In genomic region chr6:127524442-127524841, GRCm38 (mm10) we compare ENCODE assay signal across 10 mouse cellular contexts. TPM values are rescaled to one million over a fixed set of nuclear protein-coding genes. Genes with fewer than 3 reads are reported as not detected.
DNase-seq lines count a peak whose midpoint lies in the region; ATAC-seq and TF ChIP-seq lines count a peak whose summit lies in the region.
"Had no signal": no experiment of that assay in that cellular context is flagged by ENCODE, and none has a peak within 500 bp of the region (broad histone marks: within the 10 kb centered on the region; RNA-seq: fewer than 3 reads in every experiment).

No protein-coding gene starts in this region.

- no peaks in the 10 kb centered on the region for H3K9me3 ChIP-seq in embryonic facial prominence, embryonic 10.5 days
- no peaks in the 10 kb centered on the region for H3K9me3 ChIP-seq in midbrain, embryonic 11.5 days (ENCODE audit: control insufficient read depth, low read length)
- H3K9me3 ChIP-seq: embryonic facial prominence, embryonic 12.5 days; lung, embryonic 15.5 days had no signal

- no peak for TF ChIP-seq POLR2A in testis, adult 2 months (IDR thresholded peaks at IDR 0.05; ENCODE audit: control insufficient read depth, low read depth, low read length)

- DNase-seq in gastrocnemius, adult 18-20 months (ENCODE audit: low spot score) = peak; percentile 15
- DNase-seq in gastrocnemius, adult 8-10 months (ENCODE audit: low spot score in 2 of 2) = no peak
- DNase-seq in A20 (ENCODE audit: low read depth, low spot score) = peak; percentile 67
- DNase-seq in adipocyte (ENCODE audit: low spot score) = peak; percentile 59
- peak; percentile 77 for DNase-seq in embryonic facial prominence, embryonic 10.5 days (ENCODE audit: low spot score)
- DNase-seq in layer of hippocampus, adult 9-10 months (ENCODE audit: low spot score) = peak; percentile 17
- DNase-seq in midbrain, embryonic 11.5 days (ENCODE audit: low spot score, missing footprints) = peak; percentile 91

- no peak overlapping the region for H3K9ac ChIP-seq in midbrain, embryonic 11.5 days (ENCODE audit: low read length)
- H3K9ac ChIP-seq: embryonic facial prominence, embryonic 12.5 days; lung, embryonic 15.5 days had no signal

- TF ChIP-seq CTCF in testis, adult 2 months (IDR thresholded peaks at IDR 0.05; ENCODE audit: control insufficient read depth, insufficient read depth, insufficient replicate concordance, low read depth, low read length) = peak; percentile 66; the same call in 1 of the 2 replicates

- WGBS in embryonic facial prominence, embryonic 10.5 days = 36% methylated on average over 8 of the region's 8 CpGs
- 39% methylated on average over 8 of the region's 8 CpGs for WGBS in midbrain, embryonic 11.5 days

- no peak overlapping the region for H3K27ac ChIP-seq in embryonic facial prominence, embryonic 10.5 days (replicated peaks)
- H3K27ac ChIP-seq in midbrain, embryonic 11.5 days (ENCODE audit: low read depth, low read length) = no peak overlapping the region
- H3K27ac ChIP-seq in testis, adult 2 months (ENCODE audit: control insufficient read depth, insufficient read depth, low read depth, low read length) = no peak overlapping the region
- H3K27ac ChIP-seq: embryonic facial prominence, embryonic 12.5 days; lung, embryonic 15.5 days had no signal

- H3K4me2 ChIP-seq in midbrain, embryonic 11.5 days = no peak overlapping the region
- H3K4me2 ChIP-seq: embryonic facial prominence, embryonic 12.5 days; lung, embryonic 15.5 days had no signal

- 0 out of 2 replicates have a peak, but pooled peaks cover 4% of the 10 kb centered on the region for H3K27me3 ChIP-seq in embryonic facial prominence, embryonic 10.5 days (replicated peaks; ENCODE audit: low read depth, poor library complexity, severe bottlenecking)
- H3K27me3 ChIP-seq in midbrain, embryonic 11.5 days (ENCODE audit: control insufficient read depth, insufficient read depth, low read length) = no peaks in the 10 kb centered on the region
- H3K27me3 ChIP-seq in testis, adult 2 months (ENCODE audit: control insufficient read depth, insufficient read depth, low read length) = no peaks in the 10 kb centered on the region
- H3K27me3 ChIP-seq: embryonic facial prominence, embryonic 12.5 days; lung, embryonic 15.5 days had no signal

- ATAC-seq in midbrain, embryonic 11.5 days (ENCODE audit: low FRiP score) = no peak

- H3K4me1 ChIP-seq in embryonic facial prominence, embryonic 10.5 days = no peaks in the 10 kb centered on the region; the same call in 1 of the 2 replicates
- no peaks in the 10 kb centered on the region for H3K4me1 ChIP-seq in midbrain, embryonic 11.5 days (ENCODE audit: control insufficient read depth, insufficient read depth, low read length)
- H3K4me1 ChIP-seq in testis, adult 2 months (ENCODE audit: control insufficient read depth, insufficient read depth, low read length) = no peaks in the 10 kb centered on the region
- H3K4me1 ChIP-seq: embryonic facial prominence, embryonic 12.5 days had no signal

- no peak overlapping the region for H3K4me3 ChIP-seq in embryonic facial prominence, embryonic 10.5 days
- H3K4me3 ChIP-seq in midbrain, embryonic 11.5 days (ENCODE audit: low read depth, low read length) = no peak overlapping the region
- no peak overlapping the region for H3K4me3 ChIP-seq in testis, adult 2 months (ENCODE audit: control insufficient read depth, low read depth, low read length)
- H3K4me3 ChIP-seq: embryonic facial prominence, embryonic 12.5 days; lung, embryonic 15.5 days had no signal

- no peaks in the 10 kb centered on the region for H3K36me3 ChIP-seq in embryonic facial prominence, embryonic 10.5 days (replicated peaks)
- no peaks in the 10 kb centered on the region for H3K36me3 ChIP-seq in midbrain, embryonic 11.5 days (ENCODE audit: control insufficient read depth, insufficient read depth, low read length)
- H3K36me3 ChIP-seq in testis, adult 2 months (ENCODE audit: control insufficient read depth, insufficient read depth, low read length) = no peaks in the 10 kb centered on the region
- H3K36me3 ChIP-seq: embryonic facial prominence, embryonic 12.5 days; lung, embryonic 15.5 days had no signal

RNA-seq across cellular contexts. Expression of gene Cracr2a, which starts 36.7 kb away (rescaled TPM):
- under 1 TPM; 0.12 to 0.27 TPM for total RNA-seq in gastrocnemius, adult 18-20 months (2021)
- under 1 TPM; 0.10 to 0.38 (median 0.22) TPM for total RNA-seq in gastrocnemius, adult 8-10 months (2022)
- 0.79 and 1.2 TPM in 2 replicates for polyA plus RNA-seq in embryonic facial prominence, embryonic 10.5 days (2016; fragmentation: Nextera tagmentation; extraction: Ambion mirVana)
- 0.34 and 0.87 TPM in 2 replicates for polyA plus RNA-seq in midbrain, embryonic 11.5 days (2014; fragmentation: Nextera tagmentation; extraction: Ambion mirVana)
- 0.46 and 0.54 TPM in 2 replicates for polyA plus RNA-seq in testis, adult 2 months (2012; rRNA removed)

Comparison
In these comparisons a context has a peak if more than half of its experiments do, and no peak if none do; other contexts are left out.
1. DNase-seq: peak in gastrocnemius, adult 18-20 months (single experiment), A20 (single experiment), adipocyte (single experiment), embryonic facial prominence, embryonic 10.5 days (single experiment), layer of hippocampus, adult 9-10 months (single experiment) and midbrain, embryonic 11.5 days (single experiment); none in gastrocnemius, adult 8-10 months (0 of 2).